Mouse (Mus musculus) stomach, postnatal 0 days (tissue): ENCODE results near the gene Prkce. TPM values are rescaled to one million over a fixed set of nuclear protein-coding genes. Genes with fewer than 3 reads are reported as not detected.
A peak's percentile ranks its signal among the peaks of the same experiment; 100 is the strongest.

Experiments used
- ATAC-seq: fragments of 200-750 bp; cut with Nextera tagmentation; 2 replicates; pipeline ENCODE4 v1.8.0; 2017; ENCODE audit not compliant: low FRiP score, low TSS enrichment
- DNase-seq: peaks from one replicate; pipeline ENCODE4 v3.0.0-alpha.2; 2016; ENCODE audit warnings: low spot score
- H3K27ac ChIP-seq: fragments of 300-500 bp; sonication (generic); replicated peaks from 2 replicates; pipeline ENCODE4 v1.5.1; 2014; ENCODE audit warnings: mild to moderate bottlenecking, control low read depth
- H3K27me3 ChIP-seq: fragments of 300-500 bp; sonication (generic); 2 replicates; pipeline ENCODE4 v1.6.1; 2014; ENCODE audit warnings: low read length; ENCODE audit not compliant: control insufficient read depth, insufficient read depth
- H3K36me3 ChIP-seq: fragments of 300-500 bp; sonication (generic); 2 replicates; pipeline ENCODE4 v1.6.1; 2014; ENCODE audit warnings: low read length, mixed read lengths; ENCODE audit not compliant: control insufficient read depth, insufficient read depth
- H3K4me1 ChIP-seq: fragments of 300-500 bp; sonication (generic); replicated peaks from 2 replicates; pipeline ENCODE4 v1.6.1; 2014; ENCODE audit warnings: antibody characterized with exemption; ENCODE audit not compliant: control insufficient read depth, insufficient read depth
- H3K4me2 ChIP-seq: fragments of 300-500 bp; sonication (generic); replicated peaks from 2 replicates; pipeline ENCODE4 v1.6.1; 2014; ENCODE audit warnings: low read depth, mild to moderate bottlenecking, control low read depth, moderate library complexity
- H3K4me3 ChIP-seq: fragments of 300-500 bp; sonication (generic); 2 replicates; pipeline ENCODE4 v1.5.1; 2014; ENCODE audit warnings: low read depth, low read length, control low read depth
- H3K9ac ChIP-seq: fragments of 300-500 bp; sonication (generic); 2 replicates; pipeline ENCODE4 v1.6.1; 2014; ENCODE audit warnings: mild to moderate bottlenecking, low read length, control low read depth, mixed read lengths
- H3K9me3 ChIP-seq: fragments of 300-500 bp; sonication (generic); 2 replicates; pipeline ENCODE4 v1.6.1; 2016; ENCODE audit warnings: low read length; ENCODE audit not compliant: control insufficient read depth
- CTCF ChIP-seq: IDR thresholded peaks from 2 replicates; pipeline ENCODE4 v1.5.1; 2016; ENCODE audit warnings: antibody characterized with exemption, low read depth, mild to moderate bottlenecking, moderate library complexity
- EP300 ChIP-seq: optimal IDR thresholded peaks from 2 replicates; pipeline ENCODE3; 2016; ENCODE audit warnings: antibody characterized with exemption
- WGBS: fragments of 180-500 bp; shearing (Covaris S2); extraction: QIAGEN DNeasy Blood & Tissue Kit; methylation state at CpG from one replicate; pipeline ENCODE4 v1.1.7; 2014; 5-methylcytosine and 5-hydroxymethylcytosine counted together
- polyA plus RNA-seq: library from polyadenylated mRNA; unstranded; fragments of >200 nt; fragmentation: Nextera tagmentation; extraction: Ambion mirVana; gene quantifications from 2 replicates; pipeline ENCODE4 v1.2.1, GENCODE M21; 2015

Prkce gene
- polyA plus RNA-seq, 1 experiment from 2014 or later: 3.4 TPM

DNA sequence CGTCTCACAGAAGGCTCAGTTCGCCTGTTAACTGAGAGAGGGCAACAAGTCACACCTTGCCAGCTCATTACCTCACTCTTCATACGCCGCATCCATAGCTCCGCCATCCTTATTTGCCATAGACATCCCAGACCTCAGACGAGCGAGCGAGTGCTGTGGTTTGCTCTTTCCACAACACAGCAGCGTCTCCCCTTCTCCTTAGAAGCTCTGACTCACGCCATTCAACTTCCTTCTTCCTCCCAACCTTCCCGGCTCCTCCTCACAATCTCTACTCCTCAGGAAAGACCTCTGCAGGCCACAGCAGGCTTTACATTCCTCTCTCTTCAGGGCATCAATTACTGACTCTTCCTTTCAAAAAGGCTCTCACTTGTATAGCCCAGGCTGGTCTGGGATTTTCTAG is 51.0 kb downstream of the Prkce start:
- no peak overlapping the region for H3K27ac ChIP-seq
- no peaks in the 10 kb centered on the region for H3K9me3 ChIP-seq
- H3K9ac ChIP-seq: no peak overlapping the region
- H3K27me3 ChIP-seq: no peaks in the 10 kb centered on the region
- TF ChIP-seq CTCF (0 out of 2 replicates have a peak, but pooled peaks have one; percentile 4), EP300 (no peak)
- H3K4me1 ChIP-seq: no peaks in the 10 kb centered on the region
- no peak for ATAC-seq
- no peaks in the 10 kb centered on the region for H3K36me3 ChIP-seq
- WGBS: 72% methylated on average over 11 of the region's 11 CpGs
- no peak overlapping the region for H3K4me3 ChIP-seq
- H3K4me2 ChIP-seq: no peak overlapping the region
- DNase-seq: no peak

DNA sequence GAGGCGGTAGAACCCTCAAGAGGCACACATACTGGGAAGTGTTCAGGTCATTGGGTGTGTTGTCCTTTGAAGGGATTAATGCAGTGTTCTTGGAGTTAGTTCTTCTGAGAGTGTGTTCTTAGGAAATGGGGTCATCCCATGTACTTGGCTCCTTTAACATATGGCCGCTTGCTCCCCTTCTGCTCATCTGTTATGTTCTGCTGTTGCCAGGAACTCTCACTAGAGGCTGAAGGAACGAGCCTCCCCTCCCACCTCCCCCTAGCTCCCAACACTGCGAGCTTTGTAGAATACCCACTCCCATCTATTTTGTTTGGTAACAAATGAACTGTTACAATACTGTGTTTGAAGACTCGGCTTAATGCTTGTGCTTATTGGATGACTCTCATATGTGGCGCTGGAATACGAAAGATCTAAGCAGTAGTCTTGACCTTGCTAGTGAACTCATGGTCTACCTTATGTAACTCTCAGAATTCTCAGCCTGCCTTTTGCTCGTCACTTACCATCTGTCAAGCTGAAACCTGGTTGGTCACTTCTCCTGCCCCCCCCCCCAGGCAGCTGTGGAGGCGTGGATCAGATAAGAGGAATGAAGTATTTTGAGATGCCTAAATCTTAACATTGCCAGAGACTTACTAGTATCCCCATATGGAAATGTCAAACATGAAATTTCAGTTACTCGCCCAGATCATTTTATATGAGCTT is 58.1 kb downstream of the Prkce start:
- Histone ChIP-seq H3K9ac (no peak overlapping the region), H3K27ac (no peak overlapping the region), H3K4me1 (no peaks in the 10 kb centered on the region), H3K9me3 (no peaks in the 10 kb centered on the region), H3K4me3 (no peak overlapping the region), H3K36me3 (no peaks in the 10 kb centered on the region), H3K27me3 (no peaks in the 10 kb centered on the region), H3K4me2 (no peak overlapping the region)
- ATAC-seq (no peak), DNase-seq (no peak)
- no peak for TF ChIP-seq CTCF
- no peak for TF ChIP-seq EP300
- WGBS: 62% methylated on average over 10 of the region's 10 CpGs

DNA sequence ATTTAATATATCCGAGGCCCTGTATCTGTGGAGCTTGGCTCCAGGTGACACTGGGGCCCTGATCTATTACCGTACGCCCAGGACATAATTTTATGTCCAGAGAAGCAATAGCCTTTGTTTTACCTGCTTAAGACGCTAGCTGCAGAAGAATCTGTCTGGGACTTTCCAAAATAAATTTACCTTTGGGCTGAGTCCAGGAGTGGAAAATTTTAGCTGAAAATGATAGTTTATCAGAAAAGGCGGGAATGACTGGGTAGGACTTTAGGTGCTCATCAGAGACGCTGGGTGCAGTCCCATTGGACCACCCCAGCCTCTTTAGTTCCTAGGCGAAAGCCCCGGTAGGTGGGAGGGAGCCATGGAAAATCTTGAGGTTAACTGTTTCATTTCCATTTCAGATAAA is 58.6 kb downstream of the Prkce start:
- Histone ChIP-seq H3K9ac (no peak overlapping the region), H3K4me3 (no peak overlapping the region), H3K4me1 (no peaks in the 10 kb centered on the region), H3K27me3 (no peaks in the 10 kb centered on the region), H3K4me2 (no peak overlapping the region), H3K27ac (no peak overlapping the region), H3K36me3 (no peaks in the 10 kb centered on the region), H3K9me3 (no peaks in the 10 kb centered on the region)
- no peak for TF ChIP-seq EP300
- TF ChIP-seq CTCF: no peak
- 65% methylated on average over 8 of the region's 8 CpGs for WGBS
- ATAC-seq: no peak
- no peak for DNase-seq

DNA sequence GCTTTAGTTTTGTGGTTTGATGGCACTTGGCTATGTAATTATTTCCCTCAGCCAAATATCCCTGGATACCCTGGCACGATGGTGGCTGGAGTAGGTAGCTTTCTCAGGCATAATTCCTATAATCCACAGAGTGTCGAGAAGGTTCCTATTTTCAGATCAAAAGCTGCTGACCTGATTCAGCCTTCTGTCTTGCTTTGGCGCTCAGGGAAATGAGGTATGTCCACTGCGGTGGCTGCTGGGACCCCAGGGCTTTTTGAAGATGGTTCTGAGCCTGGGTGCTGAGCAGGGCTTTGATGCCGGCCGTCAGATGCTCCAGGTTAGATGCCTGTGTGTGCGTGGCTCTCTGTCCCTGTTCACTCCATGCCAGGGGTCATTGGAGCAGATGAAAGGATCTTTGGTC is 59.0 kb downstream of the Prkce start:
- no peak for DNase-seq
- no peak overlapping the region for H3K4me3 ChIP-seq
- no peaks in the 10 kb centered on the region for H3K9me3 ChIP-seq
- no peak overlapping the region for H3K9ac ChIP-seq
- ATAC-seq: no peak
- H3K36me3 ChIP-seq: no peaks in the 10 kb centered on the region
- 88% methylated on average over 7 of the region's 7 CpGs for WGBS
- no peak overlapping the region for H3K27ac ChIP-seq
- H3K4me1 ChIP-seq: no peaks in the 10 kb centered on the region
- no peak for TF ChIP-seq EP300
- TF ChIP-seq CTCF: no peak
- no peaks in the 10 kb centered on the region for H3K27me3 ChIP-seq
- no peak overlapping the region for H3K4me2 ChIP-seq

DNA sequence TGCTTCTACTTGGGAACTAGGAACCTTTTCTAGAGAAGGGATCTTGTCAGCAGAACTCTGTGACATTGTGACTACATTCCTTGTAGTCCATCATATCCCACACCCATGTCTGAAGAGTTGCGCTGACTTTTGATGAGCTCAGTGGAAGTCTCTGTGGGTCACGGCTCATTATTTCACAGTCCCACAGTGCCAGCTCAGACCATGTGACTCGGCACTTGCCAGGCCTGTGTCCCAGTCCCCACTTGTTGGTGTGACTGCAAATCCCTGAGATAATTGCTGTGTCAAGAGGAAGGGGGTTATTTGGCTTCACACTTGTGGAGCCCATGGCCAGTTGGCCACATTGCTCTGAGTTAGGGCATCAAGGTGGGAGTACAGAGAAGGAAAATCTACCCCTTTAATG is 59.8 kb downstream of the Prkce start:
- Histone ChIP-seq H3K36me3 (no peaks in the 10 kb centered on the region), H3K9ac (no peak overlapping the region), H3K27me3 (no peaks in the 10 kb centered on the region), H3K4me1 (no peaks in the 10 kb centered on the region), H3K4me2 (no peak overlapping the region), H3K27ac (no peak overlapping the region), H3K9me3 (no peaks in the 10 kb centered on the region), H3K4me3 (no peak overlapping the region)
- WGBS: 83% methylated on average over 3 of the region's 3 CpGs
- TF ChIP-seq CTCF (no peak), EP300 (no peak)
- no peak for DNase-seq
- no peak for ATAC-seq

DNA sequence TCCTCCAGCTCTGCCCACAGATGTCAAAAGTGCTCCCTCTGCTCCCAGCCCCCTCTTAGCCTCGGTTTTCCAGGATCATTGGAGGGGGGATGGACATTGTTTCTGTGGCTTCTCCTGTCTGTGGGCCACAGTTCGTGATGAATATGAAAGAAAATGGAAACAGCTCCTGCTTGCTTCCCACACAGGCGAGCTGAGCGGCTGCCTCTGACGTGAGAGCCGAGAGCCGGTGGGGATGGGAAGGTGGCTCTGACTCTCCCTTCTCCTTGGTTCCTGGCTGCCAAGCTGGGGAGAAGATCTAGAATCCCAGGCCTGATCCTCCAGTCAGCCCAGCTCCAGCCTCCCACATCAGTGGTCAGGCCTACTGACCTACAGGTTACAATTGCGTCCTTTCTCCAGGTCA is 61.3 kb downstream of the Prkce start:
- H3K4me3 ChIP-seq: no peak overlapping the region
- no peak overlapping the region for H3K9ac ChIP-seq
- no peak for TF ChIP-seq EP300
- no peak for TF ChIP-seq CTCF
- no peaks in the 10 kb centered on the region for H3K27me3 ChIP-seq
- DNase-seq (no peak), ATAC-seq (no peak)
- no peaks in the 10 kb centered on the region for H3K4me1 ChIP-seq
- no peak overlapping the region for H3K27ac ChIP-seq
- no peaks in the 10 kb centered on the region for H3K36me3 ChIP-seq
- 79% methylated on average over 8 of the region's 8 CpGs for WGBS
- no peak overlapping the region for H3K4me2 ChIP-seq
- no peaks in the 10 kb centered on the region for H3K9me3 ChIP-seq
